Mouse (Mus musculus) small intestine, adult 2 months (tissue): ENCODE results near the gene Fbxl12.
"Not testable (repeated sequence)": the region's sequence is repeated elsewhere in the genome, so short reads cannot be mapped to it uniquely, and the experiment has no call there.

Experiments
- CTCF ChIP-seq: fragments of 200-500 bp; IDR thresholded peaks from 2 replicates; pipeline ENCODE4 v1.5.1; 2012; ENCODE audit warnings: low read depth, mild to moderate bottlenecking, control low read depth, inconsistent platforms, low read length, moderate library complexity, mixed read lengths; ENCODE audit not compliant: insufficient replicate concordance, insufficient read length; ENCODE audit errors: extremely low read depth
- POLR2A ChIP-seq: fragments of 200-500 bp; IDR thresholded peaks from 2 replicates; pipeline ENCODE4 v1.6.1; 2012; ENCODE audit warnings: low read depth, mild to moderate bottlenecking, control low read depth, inconsistent platforms, low read length, moderate library complexity

GRCm38 (mm10) chr9:20635676-20636075 lies 8.9 kb downstream of the Fbxl12 start:
- TF ChIP-seq POLR2A, CTCF: not testable (repeated sequence)
